Mouse (Mus musculus): ENCODE measurements around the gene Rac2. TPM values are rescaled to one million over a fixed set of nuclear protein-coding genes. Genes with fewer than 3 reads are reported as not detected.

Gene Rac2
- polyA plus RNA-seq, 1 experiment from 2014 or later = 6.4 TPM

GRCm38 (mm10) chr15:78559141-78559979 lies 13.2 kb downstream of the Rac2 start:
- WGBS = 66% methylated on average over 11 of the region's 11 CpGs
- Histone ChIP-seq H3K4me3 (ENCODE audit: low read depth, low read length) (no peak overlapping the region), H3K4me2 (replicated peaks; ENCODE audit: low read depth, low read length) (no peak overlapping the region), H3K36me3 (ENCODE audit: control insufficient read depth, insufficient read depth, low read length) (no peaks in the 10 kb centered on the region), H3K9me3 (ENCODE audit: control insufficient read depth, low read length) (no peaks in the 10 kb centered on the region), H3K9ac (ENCODE audit: low read depth, low read length) (no peak overlapping the region), H3K27me3 (ENCODE audit: control insufficient read depth, insufficient read depth, low read length) (no peaks in the 10 kb centered on the region), H3K4me1 (replicated peaks; ENCODE audit: control insufficient read depth, insufficient read depth, low read length) (no peaks in the 10 kb centered on the region), H3K27ac (ENCODE audit: low read depth, low read length) (no peak overlapping the region)
- DNase-seq (ENCODE audit: low spot score) (no peak), ATAC-seq (ENCODE audit: low FRiP score) (no peak)

- 64% methylated on average over 10 of the region's 10 CpGs for WGBS
- Histone ChIP-seq H3K4me1 (replicated peaks; ENCODE audit: control insufficient read depth, insufficient read depth, low read length) (no peaks in the 10 kb centered on the region), H3K9me3 (ENCODE audit: control insufficient read depth, low read length) (no peaks in the 10 kb centered on the region), H3K4me2 (replicated peaks; ENCODE audit: low read depth, low read length) (no peak overlapping the region), H3K4me3 (ENCODE audit: low read depth, low read length) (no peak overlapping the region), H3K27me3 (ENCODE audit: control insufficient read depth, insufficient read depth, low read length) (no peaks in the 10 kb centered on the region), H3K36me3 (ENCODE audit: control insufficient read depth, insufficient read depth, low read length) (no peaks in the 10 kb centered on the region), H3K9ac (ENCODE audit: low read depth, low read length) (no peak overlapping the region), H3K27ac (ENCODE audit: low read depth, low read length) (no peak overlapping the region)
- DNase-seq (ENCODE audit: low spot score) (no peak), ATAC-seq (ENCODE audit: low FRiP score) (no peak)
Observed at GRCm38 (mm10) chr15:78557693-78558535, 14.7 kb downstream of the Rac2 start.

- 60% methylated on average over 25 of the region's 25 CpGs for WGBS
- Histone ChIP-seq H3K27ac (ENCODE audit: low read depth, low read length) (no peak overlapping the region), H3K4me1 (replicated peaks; ENCODE audit: control insufficient read depth, insufficient read depth, low read length) (no peaks in the 10 kb centered on the region), H3K4me2 (replicated peaks; ENCODE audit: low read depth, low read length) (no peak overlapping the region), H3K27me3 (ENCODE audit: control insufficient read depth, insufficient read depth, low read length) (no peaks in the 10 kb centered on the region), H3K4me3 (ENCODE audit: low read depth, low read length) (no peak overlapping the region), H3K9ac (ENCODE audit: low read depth, low read length) (no peak overlapping the region), H3K36me3 (ENCODE audit: control insufficient read depth, insufficient read depth, low read length) (no peaks in the 10 kb centered on the region), H3K9me3 (ENCODE audit: control insufficient read depth, low read length) (no peaks in the 10 kb centered on the region)
- no peak for ATAC-seq (ENCODE audit: low FRiP score)
- no peak for DNase-seq (ENCODE audit: low spot score)
Observed at GRCm38 (mm10) chr15:78554545-78555313, 17.9 kb downstream of the Rac2 start.

GRCm38 (mm10) chr15:78549189-78549734 lies 23.3 kb downstream of the Rac2 start:
- peaks cover 3% of the 10 kb centered on the region for H3K4me1 ChIP-seq (replicated peaks; ENCODE audit: control insufficient read depth, insufficient read depth, low read length)
- no peaks in the 10 kb centered on the region for H3K27me3 ChIP-seq (ENCODE audit: control insufficient read depth, insufficient read depth, low read length)
- WGBS = 80% methylated on average over 4 of the region's 4 CpGs
- no peak overlapping the region for H3K27ac ChIP-seq (ENCODE audit: low read depth, low read length)
- H3K9me3 ChIP-seq (ENCODE audit: control insufficient read depth, low read length) = no peaks in the 10 kb centered on the region
- H3K9ac ChIP-seq (ENCODE audit: low read depth, low read length) = no peak overlapping the region
- DNase-seq (ENCODE audit: low spot score) (no peak), ATAC-seq (ENCODE audit: low FRiP score) (no peak)
- no peak overlapping the region for H3K4me2 ChIP-seq (replicated peaks; ENCODE audit: low read depth, low read length)
- H3K4me3 ChIP-seq (ENCODE audit: low read depth, low read length) = no peak overlapping the region
- no peaks in the 10 kb centered on the region for H3K36me3 ChIP-seq (ENCODE audit: control insufficient read depth, insufficient read depth, low read length)

- Histone ChIP-seq H3K9ac (ENCODE audit: low read depth, low read length) (no peak overlapping the region), H3K36me3 (ENCODE audit: control insufficient read depth, insufficient read depth, low read length) (no peaks in the 10 kb centered on the region), H3K9me3 (ENCODE audit: control insufficient read depth, low read length) (no peaks in the 10 kb centered on the region), H3K27ac (ENCODE audit: low read depth, low read length) (no peak overlapping the region), H3K4me3 (ENCODE audit: low read depth, low read length) (no peak overlapping the region), H3K27me3 (ENCODE audit: control insufficient read depth, insufficient read depth, low read length) (no peaks in the 10 kb centered on the region), H3K4me1 (replicated peaks; ENCODE audit: control insufficient read depth, insufficient read depth, low read length) (peaks cover 5% of the 10 kb centered on the region), H3K4me2 (replicated peaks; ENCODE audit: low read depth, low read length) (no peak overlapping the region)
- ATAC-seq (ENCODE audit: low FRiP score) (no peak), DNase-seq (ENCODE audit: low spot score) (no peak)
- 76% methylated on average over 8 of the region's 8 CpGs for WGBS
Observed at GRCm38 (mm10) chr15:78548711-78549110, 23.9 kb downstream of the Rac2 start.

GRCm38 (mm10) chr15:78548336-78548665 lies 24.3 kb downstream of the Rac2 start:
- Histone ChIP-seq H3K36me3 (ENCODE audit: control insufficient read depth, insufficient read depth, low read length) (no peaks in the 10 kb centered on the region), H3K4me3 (ENCODE audit: low read depth, low read length) (no peak overlapping the region), H3K27me3 (ENCODE audit: control insufficient read depth, insufficient read depth, low read length) (no peaks in the 10 kb centered on the region), H3K9me3 (ENCODE audit: control insufficient read depth, low read length) (no peaks in the 10 kb centered on the region), H3K27ac (ENCODE audit: low read depth, low read length) (no peak overlapping the region), H3K4me1 (replicated peaks; ENCODE audit: control insufficient read depth, insufficient read depth, low read length) (peaks cover 5% of the 10 kb centered on the region), H3K4me2 (replicated peaks; ENCODE audit: low read depth, low read length) (no peak overlapping the region), H3K9ac (ENCODE audit: low read depth, low read length) (no peak overlapping the region)
- WGBS = 37% methylated on average over 3 of the region's 3 CpGs
- no peak for ATAC-seq (ENCODE audit: low FRiP score)
- DNase-seq (ENCODE audit: low spot score) = peak; percentile 28

- WGBS = 40% methylated on average over 5 of the region's 5 CpGs
- no peak overlapping the region for H3K4me3 ChIP-seq (ENCODE audit: low read depth, low read length)
- H3K4me1 ChIP-seq (replicated peaks; ENCODE audit: control insufficient read depth, insufficient read depth, low read length) = peaks cover 5% of the 10 kb centered on the region
- no peak for ATAC-seq (ENCODE audit: low FRiP score)
- no peak overlapping the region for H3K9ac ChIP-seq (ENCODE audit: low read depth, low read length)
- no peak overlapping the region for H3K4me2 ChIP-seq (replicated peaks; ENCODE audit: low read depth, low read length)
- no peak overlapping the region for H3K27ac ChIP-seq (ENCODE audit: low read depth, low read length)
- H3K9me3 ChIP-seq (ENCODE audit: control insufficient read depth, low read length) = no peaks in the 10 kb centered on the region
- H3K36me3 ChIP-seq (ENCODE audit: control insufficient read depth, insufficient read depth, low read length) = no peaks in the 10 kb centered on the region
- DNase-seq (ENCODE audit: low spot score) = peak; percentile 16
- no peaks in the 10 kb centered on the region for H3K27me3 ChIP-seq (ENCODE audit: control insufficient read depth, insufficient read depth, low read length)
Observed at GRCm38 (mm10) chr15:78547415-78548335, 24.9 kb downstream of the Rac2 start.

- Histone ChIP-seq H3K4me1 (replicated peaks; ENCODE audit: control insufficient read depth, insufficient read depth, low read length) (peaks cover 5% of the 10 kb centered on the region), H3K27ac (ENCODE audit: low read depth, low read length) (no peak overlapping the region), H3K27me3 (ENCODE audit: control insufficient read depth, insufficient read depth, low read length) (no peaks in the 10 kb centered on the region), H3K4me3 (ENCODE audit: low read depth, low read length) (no peak overlapping the region), H3K4me2 (replicated peaks; ENCODE audit: low read depth, low read length) (no peak overlapping the region), H3K36me3 (ENCODE audit: control insufficient read depth, insufficient read depth, low read length) (no peaks in the 10 kb centered on the region), H3K9me3 (ENCODE audit: control insufficient read depth, low read length) (no peaks in the 10 kb centered on the region), H3K9ac (ENCODE audit: low read depth, low read length) (no peak overlapping the region)
- no peak for DNase-seq (ENCODE audit: low spot score)
- ATAC-seq (ENCODE audit: low FRiP score) = no peak
- 90% methylated on average over 4 of the region's 4 CpGs for WGBS
Observed at GRCm38 (mm10) chr15:78546060-78546459, 26.5 kb downstream of the Rac2 start.
